Mouse (Mus musculus): ENCODE measurements around the gene Ftl1. TPM values are rescaled to one million over a fixed set of nuclear protein-coding genes. Genes with fewer than 3 reads are reported as not detected.

Gene Ftl1
- polyA plus RNA-seq, 1 experiment from 2014 or later = 6,026 TPM

DNA sequence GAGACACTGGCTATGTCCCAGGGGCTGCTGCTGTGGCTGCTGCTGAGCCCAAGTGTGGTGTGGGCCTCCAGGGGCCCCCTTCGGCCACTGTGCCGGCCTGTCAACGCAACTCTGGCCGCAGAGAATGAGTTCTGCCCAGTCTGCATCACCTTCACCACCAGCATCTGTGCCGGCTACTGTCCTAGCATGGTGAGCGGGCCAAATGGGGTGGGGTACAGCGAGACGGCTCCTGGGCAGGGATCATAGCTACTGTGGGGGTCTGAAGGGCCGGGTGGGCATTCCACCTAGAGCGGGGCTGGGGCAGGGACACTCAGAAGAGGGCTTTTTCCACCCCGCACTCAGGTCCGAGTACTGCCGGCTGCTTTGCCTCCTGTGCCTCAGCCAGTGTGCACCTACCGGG, 38.5 kb downstream of the Ftl1 start:
- 92% methylated on average over 14 of the region's 14 CpGs for WGBS
- DNase-seq (ENCODE audit: low spot score) = no peak
- 0 out of 2 replicates have a peak, but pooled peaks cover 5% of the 10 kb centered on the region for H3K27me3 ChIP-seq (replicated peaks; ENCODE audit: insufficient read depth, low read length)
- H3K27ac ChIP-seq (ENCODE audit: low read length) = no peak overlapping the region
- no peak for ATAC-seq
- no peak overlapping the region for H3K4me3 ChIP-seq (ENCODE audit: low read depth, low read length)
- no peaks in the 10 kb centered on the region for H3K4me1 ChIP-seq (ENCODE audit: insufficient read depth, low read depth, low read length)
- no peaks in the 10 kb centered on the region for H3K9me3 ChIP-seq (ENCODE audit: low read length)
- H3K36me3 ChIP-seq (ENCODE audit: insufficient read depth, low read length) = peaks cover 24% of the 10 kb centered on the region
- no peak overlapping the region for H3K4me2 ChIP-seq (replicated peaks; ENCODE audit: low read depth, low read length)
- H3K9ac ChIP-seq (replicated peaks; ENCODE audit: low read depth) = no peak overlapping the region
- TF ChIP-seq EP300 (IDR thresholded peaks at IDR 0.05) (no peak), CTCF (IDR thresholded peaks at IDR 0.05) (no peak)

DNA sequence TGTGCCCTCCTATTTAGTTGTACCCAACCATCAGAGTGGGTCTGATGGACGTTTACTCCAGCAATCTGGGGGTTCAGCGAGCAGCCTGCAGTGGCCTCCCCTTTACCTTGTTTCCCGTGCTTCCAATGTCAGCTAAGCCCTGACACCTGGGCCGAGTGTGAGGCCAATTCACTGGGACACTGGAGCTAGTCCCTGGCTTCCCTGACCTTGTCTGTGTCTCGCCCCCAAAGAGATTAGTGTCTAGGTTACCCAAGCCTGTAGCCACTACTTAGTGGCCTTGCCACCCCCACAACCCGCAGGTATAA, 39.1 kb downstream of the Ftl1 start, which contains the start of gene Lhb:
Lhb (plus strand) TSS at position 206 of the 305 bp plus-strand sequence.
- Histone ChIP-seq H3K9me3 (ENCODE audit: low read length) (no peaks in the 10 kb centered on the region), H3K4me3 (ENCODE audit: low read depth, low read length) (no peak within 1 kb of the TSS), H3K36me3 (ENCODE audit: insufficient read depth, low read length) (peaks cover 24% of the 10 kb centered on the region), H3K9ac (replicated peaks; ENCODE audit: low read depth) (no peak within 1 kb of the TSS), H3K4me1 (ENCODE audit: insufficient read depth, low read depth, low read length) (no peaks in the 10 kb centered on the region), H3K27me3 (replicated peaks; ENCODE audit: insufficient read depth, low read length) (peaks cover 6% of the 10 kb centered on the region; the same call in 1 of the 2 replicates), H3K27ac (ENCODE audit: low read length) (no peak within 1 kb of the TSS), H3K4me2 (replicated peaks; ENCODE audit: low read depth, low read length) (no peak within 1 kb of the TSS)
- TF ChIP-seq CTCF (IDR thresholded peaks at IDR 0.05) (no peak), EP300 (IDR thresholded peaks at IDR 0.05) (no peak)
- 67% methylated on average over 6 of the region's 6 CpGs for WGBS
- DNase-seq (ENCODE audit: low spot score) (no peak), ATAC-seq (no peak)

DNA sequence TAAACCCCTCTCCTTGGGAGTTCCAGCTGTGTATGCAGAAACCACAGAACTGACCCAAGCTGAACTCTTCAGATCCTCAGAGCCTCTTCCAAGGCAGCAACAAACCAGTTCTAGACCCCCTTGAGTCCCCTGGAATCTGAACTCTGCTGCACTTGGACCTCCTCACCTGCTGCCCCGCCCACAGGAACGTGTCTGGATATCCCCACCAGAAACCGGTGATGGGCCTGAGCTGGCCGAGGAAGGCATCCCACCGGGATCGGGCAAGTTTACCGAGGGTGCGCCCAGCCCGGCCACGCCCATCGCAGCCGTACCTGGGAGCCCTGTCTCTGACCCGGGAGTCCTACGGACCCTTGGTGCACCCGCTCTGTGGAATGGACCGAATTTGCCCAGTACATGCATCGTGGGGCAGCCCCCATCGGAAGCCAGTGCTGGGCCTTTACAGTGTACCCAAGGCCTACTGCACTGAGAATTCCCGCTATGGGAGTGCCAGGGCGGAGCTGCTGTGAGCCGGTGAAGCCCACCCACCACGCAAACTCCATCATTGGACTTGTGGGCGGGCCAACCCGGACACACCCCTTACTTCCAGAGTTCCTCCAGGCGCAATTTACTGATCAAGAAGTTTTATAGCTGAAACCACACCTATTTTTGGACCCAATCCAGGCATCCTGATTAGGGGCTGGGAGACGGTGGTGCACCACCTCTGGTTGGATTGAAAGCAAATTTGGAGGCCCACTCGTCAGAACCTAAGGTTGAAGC, 39.6 kb downstream of the Ftl1 start:
- DNase-seq (ENCODE audit: low spot score) (peak; percentile 23), ATAC-seq (peak; percentile 34; the same call in 1 of the 2 replicates)
- Histone ChIP-seq H3K27ac (ENCODE audit: low read length) (no peak overlapping the region), H3K9me3 (ENCODE audit: low read length) (no peaks in the 10 kb centered on the region), H3K27me3 (replicated peaks; ENCODE audit: insufficient read depth, low read length) (peaks cover 9% of the 10 kb centered on the region; the same call in 1 of the 2 replicates), H3K36me3 (ENCODE audit: insufficient read depth, low read length) (peaks cover 22% of the 10 kb centered on the region), H3K4me2 (replicated peaks; ENCODE audit: low read depth, low read length) (no peak overlapping the region), H3K9ac (replicated peaks; ENCODE audit: low read depth) (no peak overlapping the region), H3K4me3 (ENCODE audit: low read depth, low read length) (no peak overlapping the region), H3K4me1 (ENCODE audit: insufficient read depth, low read depth, low read length) (no peaks in the 10 kb centered on the region)
- no peak for TF ChIP-seq CTCF (IDR thresholded peaks at IDR 0.05)
- TF ChIP-seq EP300 (IDR thresholded peaks at IDR 0.05) = no peak
- WGBS = 15% methylated on average over 26 of the region's 27 CpGs

DNA sequence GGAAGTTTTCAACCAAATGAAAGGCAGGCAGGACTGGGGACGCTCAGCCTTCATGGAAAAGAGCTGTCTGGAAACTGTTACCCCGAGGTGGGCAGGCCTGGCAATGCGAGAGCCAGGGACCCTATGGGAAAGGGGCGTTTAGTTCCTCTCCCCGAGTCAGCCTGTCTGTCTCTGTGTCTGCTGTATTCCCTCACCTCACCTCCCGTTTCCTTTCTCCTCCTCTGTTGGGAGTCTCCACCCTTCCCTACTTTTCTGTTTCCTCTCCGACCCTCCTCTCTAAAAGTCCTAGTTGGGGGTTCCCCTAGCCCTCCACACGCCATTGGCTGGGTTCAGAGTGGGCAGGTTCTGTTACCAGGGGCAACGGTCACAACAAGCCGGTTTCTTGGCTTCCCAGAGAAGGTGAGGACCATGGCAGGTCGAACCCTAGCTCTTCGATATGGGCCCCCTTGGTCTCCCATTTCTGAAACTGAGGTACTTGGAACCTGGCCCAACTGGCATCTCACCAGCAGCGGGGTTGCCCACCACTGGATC, 41.7 kb downstream of the Ftl1 start:
- no peak for TF ChIP-seq EP300 (IDR thresholded peaks at IDR 0.05)
- no peak for TF ChIP-seq CTCF (IDR thresholded peaks at IDR 0.05)
- peaks cover 27% of the 10 kb centered on the region for H3K27me3 ChIP-seq (replicated peaks; ENCODE audit: insufficient read depth, low read length)
- 0 out of 2 replicates have a peak, but pooled peaks cover 5% of the 10 kb centered on the region for H3K36me3 ChIP-seq (ENCODE audit: insufficient read depth, low read length)
- DNase-seq (ENCODE audit: low spot score) (peak; percentile 33), ATAC-seq (no peak)
- 11% methylated on average over 13 of the region's 13 CpGs for WGBS
- no peak overlapping the region for H3K27ac ChIP-seq (ENCODE audit: low read length)
- H3K9me3 ChIP-seq (ENCODE audit: low read length) = no peaks in the 10 kb centered on the region
- no peak overlapping the region for H3K4me2 ChIP-seq (replicated peaks; ENCODE audit: low read depth, low read length)
- H3K9ac ChIP-seq (replicated peaks; ENCODE audit: low read depth) = no peak overlapping the region; the same call in 1 of the 2 replicates
- H3K4me3 ChIP-seq (ENCODE audit: low read depth, low read length) = no peak overlapping the region
- no peaks in the 10 kb centered on the region; the same call in 1 of the 2 replicates for H3K4me1 ChIP-seq (ENCODE audit: insufficient read depth, low read depth, low read length)

DNA sequence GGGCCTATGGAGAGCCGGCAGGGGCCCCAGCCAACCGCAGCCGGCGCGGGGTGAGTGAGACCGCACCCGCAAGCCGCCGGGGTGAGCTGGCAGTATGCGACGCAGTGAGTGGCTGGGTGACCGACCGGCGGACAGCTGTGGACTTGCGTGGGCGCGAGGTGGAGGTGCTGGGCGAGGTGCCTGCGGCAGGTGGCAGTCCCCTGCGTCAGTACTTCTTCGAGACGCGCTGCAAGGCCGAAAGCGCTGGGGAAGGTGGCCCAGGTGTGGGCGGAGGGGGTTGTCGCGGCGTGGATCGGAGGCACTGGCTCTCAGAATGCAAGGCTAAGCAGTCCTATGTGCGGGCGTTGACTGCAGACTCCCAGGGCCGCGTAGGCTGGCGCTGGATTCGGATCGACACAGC, 44.0 kb downstream of the Ftl1 start:
- TF ChIP-seq EP300 (IDR thresholded peaks at IDR 0.05) = no peak
- TF ChIP-seq CTCF (IDR thresholded peaks at IDR 0.05) = no peak
- no peaks in the 10 kb centered on the region for H3K9me3 ChIP-seq (ENCODE audit: low read length)
- H3K4me1 ChIP-seq (ENCODE audit: insufficient read depth, low read depth, low read length) = no peaks in the 10 kb centered on the region; the same call in 1 of the 2 replicates
- H3K36me3 ChIP-seq (ENCODE audit: insufficient read depth, low read length) = no peaks in the 10 kb centered on the region
- peak; percentile 46 for DNase-seq (ENCODE audit: low spot score)
- no peak overlapping the region for H3K9ac ChIP-seq (replicated peaks; ENCODE audit: low read depth)
- H3K4me2 ChIP-seq (replicated peaks; ENCODE audit: low read depth, low read length) = peak overlapping the region; percentile 47
- no peak overlapping the region; the same call in 1 of the 2 replicates for H3K27ac ChIP-seq (ENCODE audit: low read length)
- peak overlapping the region; percentile 14; the same call in 1 of the 2 replicates for H3K4me3 ChIP-seq (ENCODE audit: low read depth, low read length)
- ATAC-seq = peak; percentile 31
- peaks cover 27% of the 10 kb centered on the region for H3K27me3 ChIP-seq (replicated peaks; ENCODE audit: insufficient read depth, low read length)
- 13% methylated on average over 33 of the region's 37 CpGs for WGBS

DNA sequence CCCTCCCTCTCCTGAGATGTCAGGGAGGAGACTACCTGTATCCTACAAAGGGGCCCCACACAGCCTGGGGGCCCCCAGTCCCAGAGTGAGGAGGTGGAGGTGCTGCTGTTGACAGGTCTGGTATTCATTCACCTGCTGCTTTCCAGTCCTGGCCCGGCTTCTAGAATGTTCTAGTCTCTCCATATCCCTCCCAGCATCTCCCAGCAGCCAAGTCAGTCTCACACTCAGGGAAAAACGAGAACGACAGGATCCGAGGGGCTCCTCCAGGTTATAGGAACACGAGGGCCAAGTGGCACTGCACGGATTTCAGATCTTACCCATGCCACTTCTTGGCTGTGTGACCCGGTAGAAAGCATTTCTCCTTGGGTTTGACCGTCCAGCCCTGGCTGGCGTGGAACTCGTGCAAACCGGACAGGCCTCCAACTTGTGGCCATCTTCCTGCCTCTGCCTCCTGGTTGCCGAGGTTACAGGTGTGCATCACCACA, 44.9 kb downstream of the Ftl1 start:
- H3K9me3 ChIP-seq (ENCODE audit: low read length) = no peaks in the 10 kb centered on the region
- H3K4me3 ChIP-seq (ENCODE audit: low read depth, low read length) = no peak overlapping the region
- H3K27me3 ChIP-seq (replicated peaks; ENCODE audit: insufficient read depth, low read length) = peaks cover 27% of the 10 kb centered on the region
- H3K9ac ChIP-seq (replicated peaks; ENCODE audit: low read depth) = no peak overlapping the region
- H3K27ac ChIP-seq (ENCODE audit: low read length) = no peak overlapping the region
- no peaks in the 10 kb centered on the region for H3K36me3 ChIP-seq (ENCODE audit: insufficient read depth, low read length)
- DNase-seq (ENCODE audit: low spot score) = no peak
- no peak for TF ChIP-seq CTCF (IDR thresholded peaks at IDR 0.05)
- TF ChIP-seq EP300 (IDR thresholded peaks at IDR 0.05) = no peak
- 41% methylated on average over 12 of the region's 12 CpGs for WGBS
- peak overlapping the region; percentile 91 for H3K4me2 ChIP-seq (replicated peaks; ENCODE audit: low read depth, low read length)
- ATAC-seq = no peak
- H3K4me1 ChIP-seq (ENCODE audit: insufficient read depth, low read depth, low read length) = no peaks in the 10 kb centered on the region; the same call in 1 of the 2 replicates

All from lung, postnatal 0 days (tissue).